Mouse (Mus musculus): ENCODE results near the gene Ntf3. TPM values are rescaled to one million over a fixed set of nuclear protein-coding genes. Genes with fewer than 3 reads are reported as not detected.

Ntf3 gene
- polyA plus RNA-seq, 1 experiment from 2014 or later, result 16.9 TPM

DNA sequence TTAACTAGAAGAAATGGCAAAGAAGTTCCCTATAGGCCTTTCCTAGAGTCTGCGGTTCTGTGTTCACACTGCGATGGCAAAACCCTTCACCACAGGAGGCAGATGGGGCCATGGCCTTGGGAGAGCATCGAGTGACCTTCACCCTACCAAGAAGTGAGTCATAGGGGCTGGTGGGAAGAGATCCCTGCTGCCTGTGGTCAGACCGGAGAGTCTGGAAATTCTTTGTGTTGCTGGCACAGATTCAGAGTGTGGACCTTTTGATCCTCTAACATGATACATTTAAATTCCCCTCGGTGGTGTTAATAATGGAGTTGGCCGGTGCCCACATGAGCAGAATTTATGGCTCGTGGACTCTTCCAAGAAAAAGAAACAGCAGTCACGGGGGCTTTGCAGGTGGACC is 49.5 kb downstream of the Ntf3 start:
- no peak overlapping the region for H3K4me3 ChIP-seq
- H3K4me2 ChIP-seq, result no peak overlapping the region
- peaks cover 45% of the 10 kb centered on the region for H3K4me1 ChIP-seq
- H3K27ac ChIP-seq, result no peak overlapping the region; the same call in 1 of the 2 replicates
- H3K27me3 ChIP-seq, result no peaks in the 10 kb centered on the region
- peaks cover 4% of the 10 kb centered on the region; the same call in 1 of the 2 replicates for H3K36me3 ChIP-seq
- no peaks in the 10 kb centered on the region for H3K9me3 ChIP-seq
- ATAC-seq (ENCODE audit: insufficient number of reproducible peaks, low FRiP score, low TSS enrichment, low read depth), result no peak
- WGBS, result 48% methylated on average over 8 of the region's 8 CpGs
- no peak overlapping the region for H3K9ac ChIP-seq

DNA sequence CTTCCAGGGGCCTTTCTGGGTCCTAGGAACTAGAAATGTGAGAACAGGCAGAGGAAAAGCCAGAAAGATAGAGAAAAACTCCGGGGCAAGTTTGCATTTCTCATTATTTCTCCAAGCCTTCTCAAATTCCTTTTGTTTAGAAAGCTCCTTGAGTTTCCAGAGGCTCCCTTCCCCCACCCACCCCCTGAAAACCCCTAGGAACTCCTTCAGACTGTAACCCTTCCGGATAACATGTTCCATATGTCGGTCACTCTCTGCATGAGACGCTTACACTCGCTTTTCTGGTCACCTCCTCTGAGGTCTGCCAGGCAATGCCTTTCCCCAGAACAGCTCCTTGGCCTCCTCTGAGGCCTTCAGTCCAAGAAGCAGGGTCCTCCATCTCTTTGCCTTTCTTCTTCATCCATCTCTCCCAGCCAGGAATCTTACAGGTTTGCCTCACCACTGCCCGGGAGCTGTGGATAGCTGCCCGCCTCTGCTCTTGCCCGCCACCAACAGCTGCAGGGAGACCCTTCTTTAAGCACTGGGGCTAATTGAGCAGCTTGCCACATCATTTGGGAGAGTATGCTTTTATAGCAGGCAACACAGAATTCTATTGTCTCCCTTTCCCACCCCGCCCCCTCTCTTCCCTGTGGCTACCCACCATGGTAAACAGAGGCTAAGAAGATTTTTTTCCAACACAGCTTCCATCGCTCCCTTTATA is 51.6 kb downstream of the Ntf3 start:
- H3K4me3 ChIP-seq, result no peak overlapping the region
- WGBS, result 33% methylated on average over 10 of the region's 10 CpGs
- H3K27ac ChIP-seq, result peak overlapping the region; percentile 73
- H3K36me3 ChIP-seq, result peaks cover 4% of the 10 kb centered on the region; the same call in 1 of the 2 replicates
- no peaks in the 10 kb centered on the region for H3K9me3 ChIP-seq
- H3K4me2 ChIP-seq, result no peak overlapping the region
- H3K27me3 ChIP-seq, result no peaks in the 10 kb centered on the region
- no peak overlapping the region for H3K9ac ChIP-seq
- peaks cover 45% of the 10 kb centered on the region for H3K4me1 ChIP-seq
- ATAC-seq (ENCODE audit: insufficient number of reproducible peaks, low FRiP score, low TSS enrichment, low read depth), result peak; percentile 50; the same call in 1 of the 2 replicates

DNA sequence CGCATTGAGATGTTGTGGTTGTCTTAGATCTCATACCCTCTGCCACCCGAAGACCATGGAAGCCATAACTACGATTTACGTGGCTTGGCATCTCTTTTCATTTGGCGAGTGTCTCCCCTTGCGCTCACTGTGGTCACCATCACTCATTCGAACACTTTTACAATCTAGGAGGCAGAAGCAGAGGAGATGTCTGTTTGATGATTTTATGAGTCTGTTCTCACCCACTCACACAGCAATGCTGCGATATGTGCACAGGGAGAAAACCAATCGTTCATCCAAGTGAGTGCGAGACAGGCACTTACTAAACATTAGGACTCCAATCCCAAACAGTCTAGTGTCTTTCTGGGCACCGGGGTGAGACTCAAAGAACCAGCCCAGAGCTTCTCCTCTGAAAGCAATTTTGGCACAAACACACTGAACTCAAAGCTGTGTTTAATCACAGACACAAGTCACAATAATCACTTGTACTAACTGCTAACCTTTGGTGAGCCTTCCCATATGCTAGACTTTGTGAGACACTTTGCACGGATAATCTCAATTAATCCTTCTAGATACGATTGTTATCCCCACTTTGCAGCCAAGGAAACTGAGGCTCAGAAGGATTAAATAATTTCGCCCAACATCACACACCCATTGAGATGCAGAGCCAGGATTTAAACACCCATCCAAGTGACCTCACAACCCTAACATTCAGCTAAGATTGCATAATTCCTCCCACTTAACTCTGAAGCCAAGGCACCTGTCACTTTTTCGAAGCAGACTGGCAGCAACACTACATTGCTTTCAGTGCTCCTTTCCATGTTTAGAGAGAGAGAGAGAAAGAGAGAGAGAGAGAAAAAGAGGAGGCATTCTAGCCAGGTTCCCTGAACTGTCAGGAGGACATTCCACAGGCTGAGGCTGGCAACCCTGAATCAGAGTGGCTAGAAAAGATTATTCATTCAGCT is 55.5 kb downstream of the Ntf3 start:
- Histone ChIP-seq H3K4me3 (no peak overlapping the region), H3K9me3 (no peaks in the 10 kb centered on the region), H3K4me1 (peaks cover 36% of the 10 kb centered on the region), H3K27me3 (no peaks in the 10 kb centered on the region), H3K27ac (no peak overlapping the region), H3K9ac (no peak overlapping the region), H3K4me2 (no peak overlapping the region), H3K36me3 (peaks cover 4% of the 10 kb centered on the region; the same call in 1 of the 2 replicates)
- WGBS, result 69% methylated on average over 15 of the region's 15 CpGs
- no peak for ATAC-seq (ENCODE audit: insufficient number of reproducible peaks, low FRiP score, low TSS enrichment, low read depth)

DNA sequence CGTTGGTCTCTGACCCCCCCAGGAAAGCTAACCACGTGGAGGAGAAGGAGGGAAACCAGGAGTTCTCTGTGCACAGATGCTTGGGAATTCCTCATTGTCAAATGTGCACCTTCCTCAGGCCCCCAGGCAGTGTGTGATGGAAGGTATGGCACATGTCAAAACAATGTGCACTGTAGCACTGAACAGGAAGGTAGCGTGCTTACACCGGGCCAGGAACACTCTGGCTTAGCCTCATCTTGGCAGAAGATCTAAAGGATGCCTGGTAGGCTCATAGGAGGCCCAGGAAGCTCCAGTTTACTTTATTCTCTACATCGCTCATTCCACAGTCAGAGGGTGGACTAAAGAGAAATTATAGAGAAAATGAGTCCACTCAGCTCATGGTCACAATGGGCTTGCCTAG is 57.5 kb downstream of the Ntf3 start:
- ATAC-seq (ENCODE audit: insufficient number of reproducible peaks, low FRiP score, low TSS enrichment, low read depth), result no peak
- H3K36me3 ChIP-seq, result peaks cover 4% of the 10 kb centered on the region; the same call in 1 of the 2 replicates
- H3K4me1 ChIP-seq, result peaks cover 30% of the 10 kb centered on the region
- H3K27me3 ChIP-seq, result no peaks in the 10 kb centered on the region
- H3K4me2 ChIP-seq, result no peak overlapping the region
- H3K4me3 ChIP-seq, result no peak overlapping the region
- 53% methylated on average over 5 of the region's 5 CpGs for WGBS
- no peak overlapping the region for H3K9ac ChIP-seq
- H3K9me3 ChIP-seq, result no peaks in the 10 kb centered on the region
- H3K27ac ChIP-seq, result no peak overlapping the region

DNA sequence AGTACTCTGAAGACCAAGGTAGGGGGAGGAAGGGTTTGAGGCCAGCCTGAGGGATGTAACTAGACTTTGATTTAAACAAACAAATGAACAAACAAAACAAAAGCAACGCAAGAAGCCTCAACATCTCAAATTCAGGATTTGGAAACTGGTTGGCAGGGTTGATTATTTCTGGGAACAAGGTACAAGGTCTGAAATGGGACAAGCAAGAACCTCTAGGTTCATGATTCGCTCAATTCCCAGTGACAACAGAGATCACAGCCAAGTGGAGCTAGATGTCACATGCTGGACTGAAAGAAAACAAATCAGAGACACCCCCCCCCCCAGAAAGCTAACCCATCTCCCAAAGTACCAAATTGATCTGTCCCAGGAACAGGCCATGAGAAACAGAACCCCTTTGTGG is 57.9 kb downstream of the Ntf3 start:
- Histone ChIP-seq H3K36me3 (peaks cover 4% of the 10 kb centered on the region; the same call in 1 of the 2 replicates), H3K4me3 (no peak overlapping the region), H3K4me1 (peaks cover 28% of the 10 kb centered on the region), H3K27ac (no peak overlapping the region), H3K9ac (no peak overlapping the region), H3K4me2 (no peak overlapping the region), H3K27me3 (no peaks in the 10 kb centered on the region), H3K9me3 (no peaks in the 10 kb centered on the region)
- ATAC-seq (ENCODE audit: insufficient number of reproducible peaks, low FRiP score, low TSS enrichment, low read depth), result no peak
- WGBS, result 93% methylated on average over 2 of the region's 2 CpGs

DNA sequence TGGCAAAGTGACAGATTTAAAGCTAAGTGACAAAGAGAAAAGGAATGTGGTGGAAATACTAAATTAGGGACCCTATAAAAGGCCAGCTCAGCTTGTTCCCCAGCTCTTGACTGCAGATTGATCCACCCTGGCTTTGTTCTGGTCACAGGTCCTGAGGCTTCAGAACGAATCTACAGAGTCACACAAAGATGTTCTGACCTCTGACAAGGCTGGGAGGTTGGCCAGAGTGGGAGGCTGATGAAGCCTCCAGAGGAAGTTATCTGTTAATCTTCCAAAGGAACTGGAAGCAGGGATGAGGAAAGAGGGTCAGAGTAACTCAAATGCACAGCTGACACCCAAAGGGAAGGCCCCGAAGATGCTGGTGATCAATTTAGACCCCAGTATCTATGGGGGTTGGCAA is 59.3 kb downstream of the Ntf3 start:
- Histone ChIP-seq H3K36me3 (no peaks in the 10 kb centered on the region), H3K9ac (no peak overlapping the region), H3K4me1 (peaks cover 28% of the 10 kb centered on the region), H3K4me2 (no peak overlapping the region), H3K27me3 (no peaks in the 10 kb centered on the region), H3K4me3 (no peak overlapping the region), H3K9me3 (no peaks in the 10 kb centered on the region), H3K27ac (0 out of 2 replicates have a peak overlapping the region, but pooled peaks have one; percentile 72)
- WGBS, result 75% methylated on average over 2 of the region's 2 CpGs
- no peak for ATAC-seq (ENCODE audit: insufficient number of reproducible peaks, low FRiP score, low TSS enrichment, low read depth)

DNA sequence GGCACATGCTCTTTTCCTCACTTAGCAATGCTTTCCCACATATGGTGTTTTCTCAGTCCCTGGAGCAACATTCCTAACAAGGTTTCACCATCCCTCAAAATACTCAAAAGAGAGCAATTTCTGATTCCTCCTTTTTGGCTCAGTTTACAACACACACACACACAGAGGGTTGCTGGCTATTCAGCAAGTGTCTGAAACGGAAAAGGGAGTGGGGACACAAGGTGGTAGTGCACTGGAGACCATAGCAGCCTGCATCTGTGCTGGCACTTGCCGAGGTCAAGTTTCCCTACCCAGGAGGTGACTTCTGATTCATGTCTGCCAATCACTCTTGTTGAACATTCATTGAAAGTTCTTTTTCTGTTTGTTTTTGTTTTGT is 59.9 kb downstream of the Ntf3 start:
- Histone ChIP-seq H3K9me3 (no peaks in the 10 kb centered on the region), H3K36me3 (no peaks in the 10 kb centered on the region), H3K9ac (no peak overlapping the region), H3K27ac (peak overlapping the region; percentile 72), H3K4me1 (peaks cover 28% of the 10 kb centered on the region), H3K4me2 (no peak overlapping the region), H3K4me3 (no peak overlapping the region), H3K27me3 (no peaks in the 10 kb centered on the region)
- 30% methylated on average over 2 of the region's 2 CpGs for WGBS
- peak; percentile 47 for ATAC-seq (ENCODE audit: insufficient number of reproducible peaks, low FRiP score, low TSS enrichment, low read depth)

DNA sequence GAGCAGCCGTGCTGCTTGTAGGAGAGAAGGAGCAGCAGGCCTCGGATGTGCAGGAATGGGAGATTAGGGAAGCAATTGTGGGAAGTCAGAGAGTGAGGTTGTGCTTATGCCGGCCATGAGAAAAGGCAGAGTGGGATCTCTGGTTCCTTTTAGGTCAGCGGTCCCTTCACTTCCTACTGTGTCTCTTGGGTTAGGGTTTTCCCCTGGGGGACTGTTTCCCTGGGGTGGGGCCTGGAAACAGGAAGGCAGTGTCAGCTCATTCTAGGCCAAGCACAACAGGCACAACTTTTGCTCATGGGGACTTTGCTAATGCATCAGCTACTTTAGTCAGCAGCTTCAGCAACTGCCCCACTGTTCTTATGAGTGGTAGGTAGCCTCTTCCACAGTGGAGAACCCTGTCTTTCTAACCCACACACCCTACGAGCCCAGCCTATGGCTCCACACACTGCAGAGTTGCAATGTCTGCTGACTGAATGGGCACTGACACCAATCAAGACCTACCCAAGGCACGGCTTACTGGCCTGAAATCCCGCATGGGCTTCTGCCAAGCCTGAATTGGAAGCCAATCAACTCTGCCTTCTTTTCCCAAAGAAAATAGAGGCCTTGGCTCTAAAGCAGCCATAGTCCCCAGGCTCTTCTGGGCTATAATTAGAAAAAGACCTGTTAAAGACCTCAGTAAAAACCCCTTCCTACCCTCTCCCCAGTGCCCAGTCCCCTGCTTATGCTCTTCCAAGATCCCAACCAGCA is 60.5 kb downstream of the Ntf3 start:
- Histone ChIP-seq H3K9me3 (no peaks in the 10 kb centered on the region), H3K27me3 (no peaks in the 10 kb centered on the region), H3K36me3 (no peaks in the 10 kb centered on the region), H3K9ac (no peak overlapping the region), H3K4me2 (no peak overlapping the region), H3K27ac (peak overlapping the region; percentile 72), H3K4me1 (peaks cover 28% of the 10 kb centered on the region), H3K4me3 (no peak overlapping the region)
- ATAC-seq (ENCODE audit: insufficient number of reproducible peaks, low FRiP score, low TSS enrichment, low read depth), result peak; percentile 85
- 53% methylated on average over 7 of the region's 7 CpGs for WGBS

DNA sequence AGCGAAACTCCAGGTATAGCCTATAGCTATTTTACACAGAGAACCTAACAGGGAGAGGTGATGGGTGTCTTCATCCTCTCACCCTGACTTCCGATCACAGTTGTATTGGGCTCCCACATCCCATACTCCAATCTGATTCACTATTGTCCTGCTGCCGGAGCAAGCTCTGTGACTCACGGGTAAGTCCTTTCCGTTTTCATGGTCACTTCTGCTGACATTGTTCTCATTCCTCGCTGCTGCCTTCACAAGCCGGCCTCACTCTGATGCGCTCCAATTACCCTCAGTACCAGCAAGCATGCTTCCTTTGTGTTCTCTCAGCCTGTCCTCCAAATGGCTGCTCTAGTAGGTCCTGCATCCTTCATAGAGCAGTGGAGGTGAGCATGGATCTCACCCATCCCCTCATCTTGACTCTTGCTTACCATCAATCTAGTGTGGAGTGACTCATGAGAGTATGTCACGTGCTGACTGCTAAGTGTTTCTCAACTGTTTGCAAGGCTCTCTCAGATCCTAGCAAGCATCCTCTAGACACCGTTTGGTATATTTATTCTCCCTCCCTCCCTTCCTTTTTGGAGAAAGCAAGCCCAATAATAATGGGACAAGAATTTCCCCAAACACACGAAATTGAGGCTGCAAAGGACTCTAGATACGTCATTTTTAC is 61.5 kb downstream of the Ntf3 start:
- no peaks in the 10 kb centered on the region for H3K9me3 ChIP-seq
- H3K4me2 ChIP-seq, result no peak overlapping the region
- WGBS, result 79% methylated on average over 12 of the region's 12 CpGs
- peaks cover 28% of the 10 kb centered on the region for H3K4me1 ChIP-seq
- no peaks in the 10 kb centered on the region for H3K27me3 ChIP-seq
- H3K4me3 ChIP-seq, result no peak overlapping the region
- H3K27ac ChIP-seq, result no peak overlapping the region
- H3K36me3 ChIP-seq, result peaks cover 4% of the 10 kb centered on the region; the same call in 1 of the 2 replicates
- H3K9ac ChIP-seq, result no peak overlapping the region
- ATAC-seq (ENCODE audit: insufficient number of reproducible peaks, low FRiP score, low TSS enrichment, low read depth), result no peak

DNA sequence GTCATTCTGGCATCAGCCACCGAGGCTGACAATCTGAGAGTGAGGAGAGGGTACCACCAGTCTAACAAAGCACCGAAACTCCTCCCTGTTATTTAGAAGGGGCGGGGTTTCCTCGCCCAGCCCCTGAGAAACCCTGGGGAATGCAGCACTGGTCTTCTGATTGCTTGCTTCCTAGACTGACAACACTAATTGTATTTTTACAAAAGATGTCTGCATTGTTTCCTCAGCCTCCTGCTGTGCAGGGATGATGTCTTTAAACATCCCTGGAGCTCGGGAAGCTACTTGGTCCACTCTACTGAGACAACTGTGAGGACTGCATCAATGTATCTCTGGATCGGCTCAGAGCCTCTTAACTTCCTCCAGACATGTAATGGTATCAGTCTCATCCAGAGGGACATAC is 64.1 kb downstream of the Ntf3 start:
- no peaks in the 10 kb centered on the region for H3K27me3 ChIP-seq
- no peaks in the 10 kb centered on the region for H3K9me3 ChIP-seq
- H3K9ac ChIP-seq, result no peak overlapping the region
- 82% methylated on average over 6 of the region's 6 CpGs for WGBS
- peaks cover 8% of the 10 kb centered on the region; the same call in 1 of the 2 replicates for H3K36me3 ChIP-seq
- no peak for ATAC-seq (ENCODE audit: insufficient number of reproducible peaks, low FRiP score, low TSS enrichment, low read depth)
- H3K4me1 ChIP-seq, result peaks cover 26% of the 10 kb centered on the region
- no peak overlapping the region for H3K4me2 ChIP-seq
- H3K27ac ChIP-seq, result no peak overlapping the region
- H3K4me3 ChIP-seq, result no peak overlapping the region

DNA sequence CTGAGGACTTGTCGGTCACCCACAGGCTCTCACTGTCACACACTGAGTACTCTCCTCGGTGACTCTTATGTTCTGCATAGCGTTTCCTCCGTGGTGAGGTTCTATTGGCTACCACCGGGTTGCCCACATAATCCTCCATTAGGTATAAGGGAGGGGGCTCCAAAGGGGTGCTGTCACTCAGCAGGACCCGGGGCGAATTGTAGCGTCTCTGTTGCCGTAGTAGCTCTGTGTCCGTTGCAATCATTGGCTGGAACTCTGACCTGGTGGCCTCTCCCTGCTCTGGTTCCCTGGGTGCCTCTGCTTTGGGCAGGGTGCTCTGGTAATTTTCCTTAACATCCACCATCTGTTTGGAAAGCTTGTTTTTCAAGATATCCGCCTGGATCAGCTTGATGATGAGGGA is 64.7 kb downstream of the Ntf3 start:
- WGBS, result 86% methylated on average over 11 of the region's 11 CpGs
- Histone ChIP-seq H3K36me3 (peaks cover 8% of the 10 kb centered on the region; the same call in 1 of the 2 replicates), H3K4me1 (peaks cover 21% of the 10 kb centered on the region), H3K27me3 (no peaks in the 10 kb centered on the region), H3K4me2 (no peak overlapping the region), H3K9me3 (no peaks in the 10 kb centered on the region), H3K27ac (no peak overlapping the region), H3K4me3 (no peak overlapping the region), H3K9ac (no peak overlapping the region)
- no peak for ATAC-seq (ENCODE audit: insufficient number of reproducible peaks, low FRiP score, low TSS enrichment, low read depth)

Measured in limb, embryonic 15.5 days (tissue).